Mouse (Mus musculus) G1E (cell line): ENCODE data around the gene Arhgap22. TPM values are rescaled to one million over a fixed set of nuclear protein-coding genes. Genes with fewer than 3 reads are reported as not detected.

Experiments used
- ATAC-seq: 2 replicates; pipeline ENCODE4 v1.8.0; 2016; ENCODE audit warnings: mild to moderate bottlenecking; ENCODE audit not compliant: insufficient number of reproducible peaks, poor library complexity, low FRiP score, severe bottlenecking; ENCODE audit errors: extremely low read depth
- DNase-seq: peaks from one replicate; pipeline ENCODE4 v3.0.0; 2012; ENCODE audit warnings: low spot score
- H3K27me3 ChIP-seq: 2 replicates; pipeline ENCODE4 v1.6.1; 2012; ENCODE audit warnings: mild to moderate bottlenecking, low read length, inconsistent platforms; ENCODE audit not compliant: insufficient read depth
- H3K36me3 ChIP-seq: replicated peaks from 2 replicates; pipeline ENCODE3; 2012; ENCODE audit warnings: mild to moderate bottlenecking, inconsistent platforms
- H3K4me1 ChIP-seq: 2 replicates; pipeline ENCODE4 v1.6.1; 2012; ENCODE audit warnings: low read depth, low read length, inconsistent platforms, mixed read lengths; ENCODE audit not compliant: insufficient read depth
- H3K4me3 ChIP-seq: 2 replicates; pipeline ENCODE4 v1.5.1; 2012; ENCODE audit warnings: low read depth, mild to moderate bottlenecking, inconsistent platforms, low read length, moderate library complexity, mixed read lengths
- H3K9me3 ChIP-seq: replicated peaks from 2 replicates; pipeline ENCODE4 v1.6.1; 2012; ENCODE audit warnings: inconsistent platforms
- CTCF ChIP-seq: IDR thresholded peaks from 2 replicates; pipeline ENCODE4 v1.5.1; 2012; ENCODE audit warnings: low read depth, low read length, inconsistent platforms, mixed read lengths
- GATA1 ChIP-seq: IDR thresholded peaks from 2 replicates; pipeline ENCODE4 v1.6.1; 2012; ENCODE audit warnings: borderline replicate concordance, low read length, inconsistent platforms, mixed read lengths
- GATA2 ChIP-seq: IDR thresholded peaks from 2 replicates; pipeline ENCODE4 v1.6.1; 2012; ENCODE audit warnings: low read depth, low read length, inconsistent platforms, borderline replicate concordance
- POLR2AphosphoS5 ChIP-seq: IDR thresholded peaks from 2 replicates; pipeline ENCODE4 v1.6.1; 2012; ENCODE audit warnings: low read depth, low read length, inconsistent platforms; ENCODE audit not compliant: insufficient replicate concordance
- TAL1 ChIP-seq: conservative IDR thresholded peaks from 2 replicates; pipeline ENCODE4 v1.6.1; 2012; ENCODE audit warnings: low read depth, low read length, inconsistent platforms, mixed read lengths
- polyA plus RNA-seq: library from polyadenylated mRNA; stranded (reverse); fragments of >175 nt; gene quantifications from 2 replicates; pipeline ENCODE4 v1.2.3, GENCODE M21; 2012
- total RNA-seq, 2 experiments: library from RNA; stranded (forward) in 1 of 2; stranded (reverse) in 1 of 2; fragments of 200-1000 nt in 1 of 2; fragments of >200 nt in 1 of 2; fragmentation: Nextera tagmentation in 1 of 2; gene quantifications; 2 replicates each; pipeline ENCODE4 v1.2.3; 2014 to 2017

Gene Arhgap22
- total and polyA plus RNA-seq, 3 experiments = 0.05 TPM; not detected in 2

GRCm38 (mm10) chr14:33362807-33363206, 149.0 kb downstream of the Arhgap22 start:
- no peaks in the 10 kb centered on the region for H3K27me3 ChIP-seq
- H3K4me1 ChIP-seq = no peaks in the 10 kb centered on the region
- no peak for DNase-seq
- H3K36me3 ChIP-seq = no peaks in the 10 kb centered on the region
- ATAC-seq = no peak
- no peak overlapping the region for H3K4me3 ChIP-seq
- peaks cover 75% of the 10 kb centered on the region for H3K9me3 ChIP-seq
- TF ChIP-seq TAL1 (no peak), GATA2 (no peak), GATA1 (no peak), POLR2AphosphoS5 (no peak), CTCF (no peak)

- TF ChIP-seq TAL1 = no peak
- no peak for TF ChIP-seq GATA1
- no peak for TF ChIP-seq GATA2
- ATAC-seq (no peak), DNase-seq (no peak)
- H3K4me3 ChIP-seq = no peak overlapping the region
- peaks cover 67% of the 10 kb centered on the region for H3K9me3 ChIP-seq
- no peaks in the 10 kb centered on the region for H3K27me3 ChIP-seq
- H3K4me1 ChIP-seq = no peaks in the 10 kb centered on the region
- H3K36me3 ChIP-seq = no peaks in the 10 kb centered on the region
These were observed 149.8 kb downstream of the Arhgap22 start for GRCm38 (mm10) chr14:33363611-33364010.

DNA sequence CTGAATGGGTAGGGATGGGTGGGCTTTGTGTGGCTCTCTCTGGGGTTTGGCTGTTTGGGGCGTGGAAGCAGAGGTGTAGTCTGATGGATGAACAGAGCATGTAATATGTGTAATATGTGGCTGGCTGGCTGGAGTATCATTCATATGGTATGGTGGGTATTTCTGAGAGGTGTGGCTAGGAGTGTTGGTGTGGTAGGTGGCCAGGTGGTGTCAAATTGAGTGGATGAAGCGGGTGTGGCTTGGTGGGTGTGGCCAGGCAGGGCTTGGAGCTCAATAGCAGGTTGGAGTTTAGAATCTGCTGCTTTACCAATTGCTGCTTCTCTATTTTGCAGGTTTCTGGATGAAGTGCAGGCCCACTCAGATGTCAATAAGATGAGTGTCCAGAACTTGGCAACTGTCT, 150.2 kb downstream of the Arhgap22 start:
- H3K4me3 ChIP-seq = no peak overlapping the region
- no peaks in the 10 kb centered on the region for H3K36me3 ChIP-seq
- no peak for ATAC-seq
- H3K9me3 ChIP-seq = peaks cover 62% of the 10 kb centered on the region
- no peak for DNase-seq
- TF ChIP-seq TAL1 = no peak
- no peak for TF ChIP-seq GATA2
- no peak for TF ChIP-seq CTCF
- TF ChIP-seq GATA1 = no peak
- TF ChIP-seq POLR2AphosphoS5 = no peak
- no peaks in the 10 kb centered on the region for H3K27me3 ChIP-seq
- no peaks in the 10 kb centered on the region for H3K4me1 ChIP-seq

DNA sequence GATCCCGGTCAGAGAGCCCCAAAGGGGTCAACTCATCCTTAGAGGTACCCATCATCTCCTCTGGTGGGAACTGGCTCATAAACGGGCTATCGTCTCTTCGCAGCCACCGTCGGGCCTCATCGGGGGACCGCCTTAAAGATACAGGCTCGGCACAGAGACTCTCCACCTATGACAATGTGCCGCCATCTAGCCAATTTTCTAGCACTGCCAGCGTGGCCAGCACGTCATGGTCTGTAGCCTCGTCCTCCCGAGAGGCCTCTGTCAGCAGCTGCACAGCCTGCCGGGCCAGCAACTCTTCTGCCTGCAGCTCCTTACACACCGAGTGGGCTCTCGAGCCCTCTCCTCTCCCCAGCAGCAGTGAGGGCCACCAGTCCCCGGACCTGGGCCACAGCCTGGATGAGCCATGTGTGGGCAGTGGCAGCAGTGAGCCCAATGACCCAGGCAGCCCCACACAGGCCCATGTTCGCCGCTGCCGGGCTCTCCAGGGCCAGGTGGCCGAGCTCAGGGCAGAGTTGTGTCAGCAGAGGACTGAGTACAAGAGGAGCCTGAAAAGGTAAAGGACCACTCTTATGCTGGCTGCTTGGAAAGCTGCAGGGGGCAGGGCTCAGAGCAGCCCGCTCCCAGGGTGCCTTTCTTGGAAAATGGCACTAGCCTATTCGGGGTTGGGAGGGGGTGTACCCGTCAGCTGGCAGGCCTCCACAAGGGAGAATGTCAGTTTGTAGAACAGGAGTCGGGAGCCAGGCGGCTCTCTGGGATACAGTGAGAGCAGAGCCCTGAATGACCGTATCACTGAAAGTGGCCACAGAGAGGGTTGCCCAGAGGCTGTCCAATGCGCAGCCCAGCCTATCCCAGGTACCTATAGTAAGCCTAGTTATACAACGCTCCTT, 153.3 kb downstream of the Arhgap22 start:
- no peak for DNase-seq
- H3K27me3 ChIP-seq = no peaks in the 10 kb centered on the region
- H3K36me3 ChIP-seq = no peaks in the 10 kb centered on the region
- no peaks in the 10 kb centered on the region for H3K4me1 ChIP-seq
- ATAC-seq = no peak
- H3K4me3 ChIP-seq = no peak overlapping the region
- H3K9me3 ChIP-seq = peaks cover 33% of the 10 kb centered on the region
- no peak for TF ChIP-seq POLR2AphosphoS5
- no peak for TF ChIP-seq GATA1
- TF ChIP-seq GATA2 = no peak
- TF ChIP-seq TAL1 = no peak
- no peak for TF ChIP-seq CTCF

DNA sequence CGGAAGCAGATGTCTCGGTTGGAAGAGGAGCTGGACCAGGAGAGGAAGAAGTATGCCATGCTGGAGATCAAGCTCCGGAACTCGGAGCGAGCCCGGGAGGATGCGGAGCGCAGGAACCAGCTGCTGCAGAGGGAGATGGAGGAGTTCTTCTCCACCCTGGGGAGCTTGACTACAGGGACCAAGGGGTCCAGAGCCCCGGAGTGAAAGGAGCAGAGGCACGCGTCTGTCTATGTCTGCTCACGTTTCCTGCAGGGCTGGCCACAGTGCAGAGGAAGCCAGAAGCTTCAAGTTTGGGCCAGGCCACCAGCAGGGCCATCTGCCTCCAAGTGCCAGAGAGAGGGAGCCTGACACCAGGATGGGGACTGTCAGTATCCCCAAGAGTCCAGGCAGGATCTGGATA, 155.5 kb downstream of the Arhgap22 start:
- no peak overlapping the region for H3K4me3 ChIP-seq
- peaks cover 16% of the 10 kb centered on the region for H3K9me3 ChIP-seq
- H3K27me3 ChIP-seq = no peaks in the 10 kb centered on the region
- H3K36me3 ChIP-seq = no peaks in the 10 kb centered on the region
- no peak for ATAC-seq
- TF ChIP-seq GATA2 (no peak), GATA1 (no peak), TAL1 (no peak), POLR2AphosphoS5 (no peak), CTCF (no peak)
- no peaks in the 10 kb centered on the region for H3K4me1 ChIP-seq
- no peak for DNase-seq

GRCm38 (mm10) chr14:33370056-33370455, 156.2 kb downstream of the Arhgap22 start:
- no peak overlapping the region for H3K4me3 ChIP-seq
- no peaks in the 10 kb centered on the region for H3K27me3 ChIP-seq
- H3K4me1 ChIP-seq = no peaks in the 10 kb centered on the region
- H3K36me3 ChIP-seq = no peaks in the 10 kb centered on the region
- DNase-seq = no peak
- H3K9me3 ChIP-seq = peaks cover 13% of the 10 kb centered on the region
- no peak for ATAC-seq
- TF ChIP-seq GATA2 (no peak), GATA1 (no peak), TAL1 (no peak), POLR2AphosphoS5 (no peak), CTCF (no peak)
